Mouse (Mus musculus) lung, embryonic 14.5 days (tissue): ENCODE measurements around the gene Rdh19. TPM values are rescaled to one million over a fixed set of nuclear protein-coding genes. Genes with fewer than 3 reads are reported as not detected.
"Not testable (repeated sequence)": the region's sequence is repeated elsewhere in the genome, so short reads cannot be mapped to it uniquely, and the experiment has no call there.

Experiments used
- ATAC-seq: fragments of 200-750 bp; cut with Nextera tagmentation; 2 replicates; pipeline ENCODE4 v1.8.0; 2017; ENCODE audit warnings: mild to moderate bottlenecking, moderate TSS enrichment, moderate library complexity; ENCODE audit not compliant: insufficient read depth
- DNase-seq: peaks from one replicate; pipeline ENCODE4 v3.0.0-alpha.2; 2015
- H3K27ac ChIP-seq: fragments of 300-500 bp; sonication (generic); 2 replicates; pipeline ENCODE4 v1.5.1; 2014; ENCODE audit warnings: low read depth, mild to moderate bottlenecking, moderate library complexity
- H3K27me3 ChIP-seq: fragments of 300-500 bp; sonication (generic); 2 replicates; pipeline ENCODE4 v1.6.1; 2014; ENCODE audit warnings: low read length, control low read depth; ENCODE audit not compliant: insufficient read depth
- H3K36me3 ChIP-seq: fragments of 300-500 bp; sonication (generic); 2 replicates; pipeline ENCODE4 v1.6.1; 2014; ENCODE audit warnings: control low read depth; ENCODE audit not compliant: insufficient read depth
- H3K4me1 ChIP-seq: fragments of 300-500 bp; sonication (generic); 2 replicates; pipeline ENCODE4 v1.6.1; 2014; ENCODE audit warnings: antibody characterized with exemption, control low read depth; ENCODE audit not compliant: insufficient read depth
- H3K4me2 ChIP-seq: fragments of 300-500 bp; sonication (generic); 2 replicates; pipeline ENCODE4 v1.6.1; 2014; ENCODE audit warnings: mild to moderate bottlenecking
- H3K4me3 ChIP-seq: fragments of 300-500 bp; sonication (generic); 2 replicates; pipeline ENCODE4 v1.5.1; 2014; ENCODE audit warnings: low read depth, low read length
- H3K9ac ChIP-seq: fragments of 300-500 bp; sonication (generic); 2 replicates; pipeline ENCODE4 v1.6.1; 2014
- H3K9me3 ChIP-seq: fragments of 300-500 bp; sonication (generic); 2 replicates; pipeline ENCODE4 v1.6.1; 2016; ENCODE audit warnings: low read depth, low read length, control low read depth
- CTCF ChIP-seq: IDR thresholded peaks from 2 replicates; pipeline ENCODE4 v1.5.1; 2016; ENCODE audit warnings: antibody characterized with exemption, low read depth
- WGBS: fragments of 180-500 bp; shearing (Covaris S2); extraction: QIAGEN DNeasy Blood & Tissue Kit; methylation state at CpG from one replicate; pipeline ENCODE4 v1.1.7; 2014; 5-methylcytosine and 5-hydroxymethylcytosine counted together
- polyA plus RNA-seq: library from polyadenylated mRNA; unstranded; fragments of >200 nt; fragmentation: Nextera tagmentation; extraction: Ambion mirVana; gene quantifications from 2 replicates; pipeline ENCODE4 v1.2.1, GENCODE M21; 2014

The Rdh19 gene
- polyA plus RNA-seq, 1 experiment from 2014 or later: not detected

DNA sequence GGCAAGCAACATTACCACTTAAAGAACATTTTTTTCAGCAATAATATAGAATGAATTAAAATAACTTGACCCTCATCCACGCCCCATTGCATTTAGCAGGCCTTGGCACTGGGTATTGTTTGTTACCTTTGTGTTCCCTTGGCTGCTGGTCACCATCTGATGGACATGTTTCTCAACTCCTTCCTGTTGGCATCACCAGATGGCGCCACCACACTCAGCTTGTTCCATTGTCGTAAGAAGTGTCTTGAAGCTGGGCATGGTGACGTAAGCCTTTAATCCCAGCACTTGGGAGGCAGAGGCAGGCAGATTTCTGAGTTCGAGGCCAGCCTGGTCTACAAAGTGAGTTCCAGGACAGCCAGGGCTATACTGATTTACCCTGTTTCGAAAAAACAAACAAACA lies 24.3 kb upstream of the Rdh19 start:
- DNase-seq: peak; percentile 56

DNA sequence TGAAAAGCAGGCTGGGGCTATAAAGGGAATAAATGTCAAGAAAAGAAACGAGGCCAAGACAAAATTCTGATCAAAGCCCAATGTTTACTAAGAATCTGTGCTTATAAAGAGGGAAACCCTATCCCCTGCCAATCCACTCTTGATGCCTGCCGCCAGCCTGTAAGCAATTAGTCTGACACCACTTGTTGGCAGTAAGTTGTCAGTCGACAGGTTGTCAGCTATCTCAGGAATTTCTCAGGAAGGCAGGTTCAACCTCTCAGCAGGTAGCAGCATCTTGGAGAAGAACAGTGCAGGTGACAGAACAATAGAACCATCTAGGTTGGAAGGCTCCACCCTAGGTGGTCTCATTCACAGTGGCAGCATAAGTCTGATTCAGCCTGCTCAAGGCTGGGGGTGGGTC lies 20.6 kb upstream of the Rdh19 start:
- H3K9ac ChIP-seq: no peak overlapping the region
- ATAC-seq: no peak

More for the DNA sequence above, 24.3 kb upstream of the Rdh19 start:
- Histone ChIP-seq H3K4me1 (no peaks in the 10 kb centered on the region), H3K4me2 (no peak overlapping the region), H3K36me3 (no peaks in the 10 kb centered on the region), H3K9ac (no peak overlapping the region), H3K9me3 (no peaks in the 10 kb centered on the region), H3K4me3 (no peak overlapping the region), H3K27me3 (no peaks in the 10 kb centered on the region), H3K27ac (no peak overlapping the region)
- peak; percentile 58 for TF ChIP-seq CTCF
- 78% methylated on average over 6 of the region's 6 CpGs for WGBS
- ATAC-seq: no peak

DNA sequence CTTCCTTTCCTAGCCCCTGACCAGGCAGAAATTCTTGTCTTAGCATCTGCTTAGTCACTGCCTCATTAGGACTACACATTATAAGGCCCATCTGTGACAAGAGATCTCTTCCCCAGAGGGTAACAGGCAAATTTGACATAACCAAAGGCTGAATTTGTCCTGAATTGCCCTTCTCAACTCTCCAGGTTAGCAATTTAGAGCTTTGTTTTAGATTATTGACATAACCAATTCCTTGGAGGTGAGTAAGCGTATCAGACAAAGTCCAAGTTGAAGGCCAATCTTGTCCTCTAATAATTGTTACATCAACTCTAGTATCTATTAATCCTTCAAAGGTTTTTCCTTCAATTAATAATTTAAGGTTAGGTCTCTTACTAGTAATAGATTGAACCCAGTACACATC lies 15.5 kb upstream of the Rdh19 start:
- WGBS: 95% methylated on average over 1 of the region's 1 CpGs
- not testable (repeated sequence) for H3K36me3 ChIP-seq, H3K9ac ChIP-seq, H3K27me3 ChIP-seq, DNase-seq, H3K9me3 ChIP-seq, ATAC-seq, H3K4me3 ChIP-seq, H3K4me1 ChIP-seq, H3K27ac ChIP-seq, H3K4me2 ChIP-seq

More for the DNA sequence above, 20.6 kb upstream of the Rdh19 start:
- no peak for TF ChIP-seq CTCF
- Histone ChIP-seq H3K27me3 (no peaks in the 10 kb centered on the region), H3K4me2 (no peak overlapping the region), H3K4me1 (no peaks in the 10 kb centered on the region), H3K27ac (no peak overlapping the region), H3K4me3 (no peak overlapping the region), H3K9me3 (no peaks in the 10 kb centered on the region), H3K36me3 (no peaks in the 10 kb centered on the region)
- DNase-seq: no peak
- WGBS: 65% methylated on average over 3 of the region's 3 CpGs

DNA sequence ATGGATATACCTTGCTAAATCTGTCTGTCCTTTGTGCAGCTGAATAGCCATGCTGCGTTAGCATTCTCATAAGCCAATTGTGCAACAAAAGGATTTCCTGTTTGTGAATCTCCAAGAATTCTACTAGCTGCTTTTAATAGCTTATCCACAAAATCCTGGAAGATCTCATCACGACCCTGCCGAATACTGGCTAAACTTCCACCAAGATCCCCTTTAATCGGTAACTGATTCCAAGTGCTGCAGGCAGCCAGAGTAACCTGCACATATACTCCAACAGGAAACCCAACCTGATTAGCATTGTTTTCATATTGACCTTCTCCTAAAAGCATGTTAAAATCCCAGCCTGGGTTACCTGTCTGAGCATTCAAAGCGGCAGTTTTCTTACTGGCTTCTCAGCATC lies 14.4 kb upstream of the Rdh19 start:
- H3K27me3 ChIP-seq: no peaks in the 10 kb centered on the region
- no peaks in the 10 kb centered on the region for H3K9me3 ChIP-seq
- no peak for TF ChIP-seq CTCF
- no peak overlapping the region for H3K9ac ChIP-seq
- no peak for DNase-seq
- H3K27ac ChIP-seq: no peak overlapping the region
- 69% methylated on average over 5 of the region's 5 CpGs for WGBS
- H3K36me3 ChIP-seq: no peaks in the 10 kb centered on the region
- no peak for ATAC-seq
- H3K4me3 ChIP-seq: no peak overlapping the region
- no peak overlapping the region for H3K4me2 ChIP-seq
- no peaks in the 10 kb centered on the region for H3K4me1 ChIP-seq

DNA sequence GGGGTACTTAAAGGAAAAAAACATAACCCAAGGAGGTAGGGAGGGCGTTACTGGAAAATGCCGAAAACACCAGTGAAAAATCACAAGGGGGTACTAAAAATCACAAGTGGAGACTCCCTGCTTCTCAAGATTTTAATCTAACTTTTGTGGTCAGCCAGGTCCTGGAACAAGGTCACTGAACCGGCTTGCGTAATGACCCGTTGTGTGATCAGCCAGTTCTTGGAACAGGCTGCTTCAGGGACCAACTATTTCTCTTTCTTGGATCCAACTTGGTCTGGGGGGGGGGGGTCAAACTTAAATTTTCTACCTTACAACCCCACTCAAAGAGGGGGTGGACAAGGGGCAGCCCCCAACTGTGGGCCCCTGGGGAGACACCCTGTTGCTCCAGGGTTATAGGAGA lies 11.9 kb upstream of the Rdh19 start:
- WGBS: 94% methylated on average over 5 of the region's 5 CpGs
- H3K4me1 ChIP-seq, H3K9ac ChIP-seq, H3K4me3 ChIP-seq, H3K4me2 ChIP-seq, H3K27ac ChIP-seq, H3K9me3 ChIP-seq, ATAC-seq, DNase-seq, H3K27me3 ChIP-seq, H3K36me3 ChIP-seq: not testable (repeated sequence)

DNA sequence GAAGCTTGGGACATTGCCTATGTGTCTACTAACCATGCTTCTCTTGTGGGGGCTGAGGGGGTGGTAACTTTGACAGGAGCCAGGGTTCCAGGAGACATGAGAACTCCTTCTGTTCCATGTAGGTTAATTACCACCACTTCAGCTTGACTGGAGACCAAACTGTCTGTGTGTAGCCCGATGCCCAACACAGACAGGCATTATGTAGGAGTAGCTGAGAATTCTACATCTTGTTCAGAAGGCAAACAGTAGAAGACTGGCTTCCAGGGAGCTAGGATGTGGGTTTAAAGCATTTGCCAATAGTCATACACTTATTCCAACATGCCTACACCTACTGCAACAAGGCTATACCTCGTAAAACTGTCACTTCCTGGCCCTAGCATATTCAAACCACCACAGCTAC lies 11.2 kb upstream of the Rdh19 start:
- 83% methylated on average over 2 of the region's 2 CpGs for WGBS
- no peaks in the 10 kb centered on the region for H3K36me3 ChIP-seq
- DNase-seq (no peak), ATAC-seq (no peak)
- H3K4me1 ChIP-seq: no peaks in the 10 kb centered on the region
- H3K9ac ChIP-seq: no peak overlapping the region
- H3K27me3 ChIP-seq: no peaks in the 10 kb centered on the region
- no peak for TF ChIP-seq CTCF
- no peak overlapping the region for H3K4me3 ChIP-seq
- H3K4me2 ChIP-seq: no peak overlapping the region
- no peak overlapping the region for H3K27ac ChIP-seq
- no peaks in the 10 kb centered on the region for H3K9me3 ChIP-seq

DNA sequence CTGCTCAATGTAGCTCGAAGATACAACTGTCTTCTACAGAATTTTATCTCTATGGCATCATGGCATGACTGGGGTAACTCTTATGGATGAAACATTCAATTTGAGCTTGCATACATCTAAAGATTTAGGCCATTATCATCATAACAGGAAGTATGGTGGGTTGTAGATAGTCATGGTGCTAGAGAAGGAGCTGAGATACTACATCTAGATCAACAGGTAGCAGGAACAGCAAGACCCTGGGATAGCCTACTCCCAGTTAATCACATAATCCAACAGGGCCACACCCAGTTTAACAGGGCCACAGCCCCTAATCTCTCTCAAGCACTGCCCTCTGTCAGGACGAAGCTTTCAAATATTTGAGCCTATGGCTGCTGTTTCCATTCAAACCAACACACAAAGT lies 9.0 kb upstream of the Rdh19 start:
- 54% methylated on average over 2 of the region's 2 CpGs for WGBS
- no peak overlapping the region for H3K9ac ChIP-seq
- H3K9me3 ChIP-seq: no peaks in the 10 kb centered on the region
- no peaks in the 10 kb centered on the region for H3K4me1 ChIP-seq
- no peaks in the 10 kb centered on the region for H3K36me3 ChIP-seq
- DNase-seq (no peak), ATAC-seq (no peak)
- no peak overlapping the region for H3K4me2 ChIP-seq
- H3K27me3 ChIP-seq: no peaks in the 10 kb centered on the region
- no peak overlapping the region for H3K27ac ChIP-seq
- TF ChIP-seq CTCF: no peak
- H3K4me3 ChIP-seq: no peak overlapping the region

DNA sequence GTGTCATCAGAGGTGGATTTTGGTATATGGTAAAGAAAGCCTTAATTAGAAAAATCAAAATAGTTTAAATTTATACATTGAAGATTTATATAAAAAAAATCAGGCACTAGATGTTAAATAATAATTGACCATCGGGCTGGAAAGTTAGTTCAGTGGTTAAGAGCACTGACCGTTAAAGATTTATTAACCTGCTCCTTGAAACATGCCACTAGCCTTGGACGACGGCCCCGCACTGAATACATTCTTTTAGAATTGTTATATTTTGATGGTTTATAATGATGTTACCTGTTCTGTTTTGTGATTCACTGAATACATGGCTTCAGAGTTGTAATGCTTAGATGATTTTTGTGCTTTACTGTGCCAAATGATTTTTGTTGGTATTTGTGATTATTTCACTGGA lies 3.8 kb upstream of the Rdh19 start:
- H3K9me3 ChIP-seq, H3K27me3 ChIP-seq, H3K9ac ChIP-seq, H3K4me2 ChIP-seq, H3K4me1 ChIP-seq, DNase-seq, H3K36me3 ChIP-seq, H3K27ac ChIP-seq, ATAC-seq, H3K4me3 ChIP-seq: not testable (repeated sequence)
- WGBS: 84% methylated on average over 5 of the region's 5 CpGs
